Mouse (Mus musculus) urinary bladder, adult 2 months (tissue): ENCODE results near the gene Grid2ip. TPM values are rescaled to one million over a fixed set of nuclear protein-coding genes. Genes with fewer than 3 reads are reported as not detected.
"Not testable (repeated sequence)": the region's sequence is repeated elsewhere in the genome, so short reads cannot be mapped to it uniquely, and the experiment has no call there.

Experiments used
- DNase-seq: peaks from one replicate; pipeline ENCODE4 v3.0.0; 2022; ENCODE audit warnings: low spot score
- polyA plus RNA-seq: library from polyadenylated mRNA; depleted of rRNA; stranded (reverse); fragments of >200 nt; gene quantifications from 2 replicates; pipeline ENCODE4 v1.2.3, GENCODE M21; 2012

Grid2ip gene
- polyA plus RNA-seq, 1 experiment: 0.44 TPM

GRCm38 (mm10) chr5:143363678-143364615 is 6.8 kb downstream of the Grid2ip start:
- DNase-seq: no peak

GRCm38 (mm10) chr5:143367931-143368330 is 10.8 kb downstream of the Grid2ip start:
- no peak for DNase-seq

- DNase-seq: no peak
These were observed 12.6 kb downstream of the Grid2ip start for GRCm38 (mm10) chr5:143369611-143370255.

GRCm38 (mm10) chr5:143370416-143371145 is 13.4 kb downstream of the Grid2ip start:
- DNase-seq: no peak

- DNase-seq: no peak
These were observed 14.0 kb downstream of the Grid2ip start for GRCm38 (mm10) chr5:143371146-143371510.

- no peak for DNase-seq
These were observed 15.7 kb downstream of the Grid2ip start for GRCm38 (mm10) chr5:143372818-143373217.

GRCm38 (mm10) chr5:143375242-143375641 is 18.1 kb downstream of the Grid2ip start:
- peak; percentile 70 for DNase-seq

GRCm38 (mm10) chr5:143376156-143376555 is 19.0 kb downstream of the Grid2ip start:
- no peak for DNase-seq

- DNase-seq: peak; percentile 29
These were observed 29.9 kb downstream of the Grid2ip start for GRCm38 (mm10) chr5:143386797-143387621.

- no peak for DNase-seq
These were observed 37.0 kb downstream of the Grid2ip start for GRCm38 (mm10) chr5:143394184-143394583.

- DNase-seq: not testable (repeated sequence)
These were observed 37.8 kb downstream of the Grid2ip start for GRCm38 (mm10) chr5:143394966-143395365.

- no peak for DNase-seq
These were observed 38.5 kb downstream of the Grid2ip start for GRCm38 (mm10) chr5:143395649-143396048.

GRCm38 (mm10) chr5:143400501-143400900 is 43.4 kb downstream of the Grid2ip start:
- peak; percentile 25 for DNase-seq

- no peak for DNase-seq
These were observed 44.4 kb downstream of the Grid2ip start for GRCm38 (mm10) chr5:143401556-143401955.

- DNase-seq: peak; percentile 86
These were observed 46.3 kb downstream of the Grid2ip start, which contains the start of gene Kdelr2 for GRCm38 (mm10) chr5:143403221-143404147. TSS of gene Kdelr2 (plus strand) at chr5:143403838.

GRCm38 (mm10) chr5:143404148-143404930 is 47.2 kb downstream of the Grid2ip start:
- no peak for DNase-seq

- DNase-seq: no peak
These were observed 48.1 kb downstream of the Grid2ip start for GRCm38 (mm10) chr5:143405200-143405599.

GRCm38 (mm10) chr5:143406548-143406947 is 49.4 kb downstream of the Grid2ip start:
- no peak for DNase-seq

- DNase-seq: no peak
These were observed 52.1 kb downstream of the Grid2ip start for GRCm38 (mm10) chr5:143409239-143409638.
